Mouse (Mus musculus) gastrocnemius, adult 8-10 months (tissue): ENCODE data around the gene Gnl1. TPM values are rescaled to one million over a fixed set of nuclear protein-coding genes. Genes with fewer than 3 reads are reported as not detected.
"Not testable (repeated sequence)": the region's sequence is repeated elsewhere in the genome, so short reads cannot be mapped to it uniquely, and the experiment has no call there.

ENCODE experiments used
- DNase-seq, 2 experiments: peaks; one replicate each; pipeline ENCODE4 v3.0.0; 2022; ENCODE audit warnings: low spot score in 2 of 2
- microRNA-seq: library from miRNA; unstranded; fragments of <30 nt; microRNA quantifications from one replicate; pipeline ENCODE4 v1.2.0, GENCODE M21; 2022
- total RNA-seq, 4 experiments: library from RNA; stranded (reverse); gene quantifications; 2 replicates each; pipeline ENCODE4 v1.2.4; 2022

The Gnl1 gene
- total RNA-seq, 4 experiments from 2014 or later = 24.1 to 31.8 (median 29.1) TPM

GRCm38 (mm10) chr17:36023710-36024654, 44.3 kb downstream of the Gnl1 start:
- DNase-seq = no peak

GRCm38 (mm10) chr17:36025197-36025596, 45.5 kb downstream of the Gnl1 start:
- DNase-seq = no peak

- DNase-seq = no peak
Observed at GRCm38 (mm10) chr17:36025901-36026300, 46.2 kb downstream of the Gnl1 start.

GRCm38 (mm10) chr17:36027663-36028062, 48.0 kb downstream of the Gnl1 start:
- no peak for DNase-seq

GRCm38 (mm10) chr17:36028879-36029619, 49.4 kb downstream of the Gnl1 start:
- DNase-seq = no peak

- DNase-seq = not testable (repeated sequence)
Observed at GRCm38 (mm10) chr17:36030046-36030702, 50.5 kb downstream of the Gnl1 start.

- not testable (repeated sequence) for DNase-seq
Observed at GRCm38 (mm10) chr17:36030703-36031582, 51.3 kb downstream of the Gnl1 start.

- not testable (repeated sequence) for DNase-seq
Observed at GRCm38 (mm10) chr17:36031583-36032331, 52.1 kb downstream of the Gnl1 start.

GRCm38 (mm10) chr17:36032351-36032875, 52.8 kb downstream of the Gnl1 start, which contains the start of gene H2-T23:
Gene H2-T23, minus strand, starts transcription at chr17:36032855.
- DNase-seq = not testable (repeated sequence)

GRCm38 (mm10) chr17:36034524-36034923, 54.9 kb downstream of the Gnl1 start:
- not testable (repeated sequence) for DNase-seq

GRCm38 (mm10) chr17:36035010-36035638, 55.5 kb downstream of the Gnl1 start:
- DNase-seq = peak in 1 of 2 experiments; percentile 39

- not testable (repeated sequence) for DNase-seq
Observed at GRCm38 (mm10) chr17:36036126-36036525, 56.5 kb downstream of the Gnl1 start.

Small RNA genes within 50 kb of the gene (microRNA-seq; reads per million reads assigned to microRNA genes)
- gene Mir877 = 29.1 reads per million, percentile 30 among the genes with 10 or more reads in this experiment

Other genes starting within 250 kb of the Gnl1 start
- 1 to 10 TPM; 5.6 to 7.8 (median 6.6) TPM for gene Ier3, start 158.2 kb upstream of the Gnl1 start, total RNA-seq
- gene Flot1, start 156.6 kb upstream of the Gnl1 start, total RNA-seq = 10 to 100 TPM; 52.6 to 67.2 (median 55.9) TPM
- 10 to 100 TPM; 26.7 to 34.5 (median 28.3) TPM for gene Tubb5, start 141.5 kb upstream of the Gnl1 start, total RNA-seq
- 1 to 10 TPM; 3.2 to 5.0 (median 4.0) TPM for gene Mdc1, start 138.3 kb upstream of the Gnl1 start, total RNA-seq
- gene Nrm, start 118.5 kb upstream of the Gnl1 start, total RNA-seq = 1 to 10 TPM in 2 of 4 experiments, under 1 TPM in 2; 0.52 to 2.6 (median 1.4) TPM
- 1 to 10 TPM; 2.4 to 4.7 (median 3.3) TPM for gene Ppp1r18, start 114.3 kb upstream of the Gnl1 start, total RNA-seq
- gene Dhx16, start 100.0 kb upstream of the Gnl1 start, total RNA-seq = 10 to 100 TPM; 13.5 to 16.8 (median 16.0) TPM
- gene 2310061I04Rik, start 82.4 kb upstream of the Gnl1 start, total RNA-seq = 10 to 100 TPM; 52.7 to 68.7 (median 62.6) TPM
- 1 to 10 TPM; 2.9 to 4.4 (median 3.6) TPM for gene Atat1, start 69.8 kb upstream of the Gnl1 start, total RNA-seq
- gene Mrps18b, start 63.5 kb upstream of the Gnl1 start, total RNA-seq = 10 to 100 TPM; 57.4 to 60.4 (median 58.1) TPM
- 10 to 100 TPM; 13.0 to 30.1 (median 14.3) TPM for gene Ppp1r10, start 63.4 kb upstream of the Gnl1 start, total RNA-seq
- gene Abcf1, start 10.1 kb upstream of the Gnl1 start, total RNA-seq = 10 to 100 TPM; 74.2 to 79.3 (median 78.7) TPM
- 1 to 10 TPM; 1.5 to 2.5 (median 1.9) TPM for gene Prr3, start 385 bp downstream of the Gnl1 start, total RNA-seq
- 1 to 10 TPM in 1 of 4 experiments, under 1 TPM in 3; 0.82 to 1.6 (median 0.93) TPM for gene H2-T24, start 40.7 kb downstream of the Gnl1 start, total RNA-seq
- 1 to 10 TPM; 5.6 to 9.3 (median 7.1) TPM for gene H2-T23, start 53.0 kb downstream of the Gnl1 start, total RNA-seq
- gene H2-T22, start 62.9 kb downstream of the Gnl1 start, total RNA-seq = 10 to 100 TPM; 11.7 to 14.0 (median 13.0) TPM
- gene Gm6034, start 63.1 kb downstream of the Gnl1 start, total RNA-seq = not detected
- gene Gm11127, start 78.5 kb downstream of the Gnl1 start, total RNA-seq = 1 to 10 TPM; 1.8 to 2.7 (median 2.2) TPM
- gene Gm19684, start 141.8 kb downstream of the Gnl1 start, total RNA-seq = under 1 TPM in 1 of 4 experiments, not detected in 3; 0.29 TPM
- not detected for gene Gm7030, start 149.6 kb downstream of the Gnl1 start, total RNA-seq
- not detected for gene Gm8909, start 188.7 kb downstream of the Gnl1 start, total RNA-seq
- not detected for gene H2-T3, start 210.4 kb downstream of the Gnl1 start, total RNA-seq